Mouse (Mus musculus): Measurements from ENCODE around the gene Gm3625. TPM values are rescaled to one million over a fixed set of nuclear protein-coding genes. Genes with fewer than 3 reads are reported as not detected.

Gm3625 gene
- not detected for total RNA-seq (2021)
- long read RNA-seq, experiment 1, transcript Gm3625-201 (1 exons, 102 nt) = major isoform, 5 of 5 reads
- long read RNA-seq, experiment 1, partial matches to known transcripts = 0 of 5 reads
- long read RNA-seq, experiment 1, other reads (novel, unspliced or antisense) = 0 of 5 reads
- long read RNA-seq, experiment 2, transcript Gm3625-201 (1 exons, 102 nt) = major isoform, 5 of 5 reads
- long read RNA-seq, experiment 2, partial matches to known transcripts = 0 of 5 reads
- long read RNA-seq, experiment 2, other reads (novel, unspliced or antisense) = 0 of 5 reads

DNA sequence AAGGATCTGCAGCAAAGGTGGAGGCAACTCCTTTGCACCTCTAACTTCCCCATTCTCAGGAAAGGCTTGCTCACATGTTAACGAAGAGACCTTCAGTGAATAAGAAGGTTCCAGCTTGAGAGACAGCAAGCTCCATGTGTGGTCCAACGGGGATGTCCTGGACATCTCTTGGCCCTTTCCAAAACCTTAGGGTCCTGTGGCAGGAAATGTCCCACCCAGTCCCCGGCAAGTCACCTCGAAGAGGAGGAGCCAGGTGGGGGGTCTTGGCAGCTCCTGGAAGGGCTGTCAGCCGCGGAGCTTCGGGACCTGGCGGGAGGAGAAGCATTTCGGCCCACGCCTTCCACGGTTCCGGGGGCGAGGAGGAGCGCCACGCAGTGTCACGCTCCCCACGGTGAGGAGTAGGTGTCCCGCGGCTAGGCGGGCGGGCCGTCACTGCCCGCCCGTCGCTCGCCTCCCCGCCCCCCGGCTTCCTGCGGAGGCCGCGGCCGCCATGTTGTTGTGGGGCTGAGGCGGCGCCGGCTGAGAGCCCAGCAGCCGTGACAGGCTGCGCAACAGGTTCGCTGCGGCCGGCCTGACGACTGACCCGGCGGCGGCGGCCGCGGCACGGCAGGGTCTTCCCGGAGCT lies at the start of gene Gm3625, which contains the start of gene Itsn2:
TSS of gene Gm3625 (minus strand) at position 387 of the 625 bp plus-strand sequence.
TSS of gene Itsn2 (plus strand) at position 98 of the 625 bp plus-strand sequence.
- DNase-seq = peak; percentile 87

GRCm38 (mm10) chr12:4640737-4641136 lies 48.0 kb upstream of the Gm3625 start:
- no peak for DNase-seq

DNA sequence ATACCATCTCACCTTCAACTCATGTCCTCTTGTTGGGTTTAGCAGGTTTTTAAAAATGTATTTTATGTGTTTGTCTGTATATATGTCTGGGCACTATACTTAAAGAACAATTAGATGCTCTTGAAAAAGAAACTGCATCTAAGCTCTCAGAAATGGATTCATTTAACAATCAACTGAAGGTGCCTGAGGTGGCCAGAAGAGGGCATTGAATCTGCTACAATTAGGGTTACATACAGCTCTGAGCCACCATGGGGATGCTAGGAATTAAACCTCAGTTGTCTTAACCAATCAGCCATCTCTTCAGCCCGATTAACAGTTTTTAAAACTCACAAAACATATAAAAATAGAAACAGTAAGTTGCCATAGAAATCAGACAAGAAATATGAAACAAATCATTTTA lies 45.7 kb upstream of the Gm3625 start:
- DNase-seq = no peak

DNA sequence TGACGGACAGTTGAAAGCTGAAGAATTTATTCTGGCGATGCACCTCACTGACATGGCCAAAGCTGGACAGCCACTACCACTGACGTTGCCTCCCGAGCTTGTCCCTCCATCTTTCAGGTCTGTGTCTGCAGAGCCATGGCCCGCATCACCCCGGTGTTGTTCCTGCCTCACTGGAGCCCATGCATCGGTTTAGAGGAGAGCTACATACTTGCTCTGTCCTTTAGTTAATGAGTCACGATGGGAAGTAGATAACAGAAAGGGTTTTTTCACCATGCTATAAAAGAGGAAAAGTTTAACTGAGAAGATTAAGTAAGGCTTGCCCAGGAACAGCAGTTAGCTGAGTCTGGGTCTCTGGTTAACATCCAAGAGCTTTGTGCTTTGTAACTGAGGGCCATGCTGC lies 40.2 kb upstream of the Gm3625 start:
- no peak for DNase-seq

DNA sequence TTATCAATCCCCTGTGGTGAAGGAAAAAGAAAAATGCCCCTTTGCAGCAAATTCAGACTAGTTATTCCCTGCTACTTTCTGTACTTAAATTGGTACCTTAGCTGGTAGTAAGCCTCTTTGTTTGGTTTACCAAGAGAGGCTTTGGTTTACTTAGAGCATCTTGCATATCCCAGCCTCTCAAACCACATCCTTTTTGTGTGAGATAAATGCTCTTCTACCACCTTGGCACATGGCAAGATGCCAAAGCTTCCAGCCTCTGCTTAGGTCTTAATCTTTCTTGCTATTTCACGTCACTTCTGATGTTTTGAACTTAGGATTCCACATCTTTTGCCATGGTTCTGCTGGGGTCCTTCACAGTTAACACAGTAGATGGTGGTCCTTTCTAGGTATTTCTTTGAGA lies 31.5 kb upstream of the Gm3625 start:
- DNase-seq = peak; percentile 8

GRCm38 (mm10) chr12:4614722-4615121 lies 22.0 kb upstream of the Gm3625 start:
- no peak for DNase-seq

DNA sequence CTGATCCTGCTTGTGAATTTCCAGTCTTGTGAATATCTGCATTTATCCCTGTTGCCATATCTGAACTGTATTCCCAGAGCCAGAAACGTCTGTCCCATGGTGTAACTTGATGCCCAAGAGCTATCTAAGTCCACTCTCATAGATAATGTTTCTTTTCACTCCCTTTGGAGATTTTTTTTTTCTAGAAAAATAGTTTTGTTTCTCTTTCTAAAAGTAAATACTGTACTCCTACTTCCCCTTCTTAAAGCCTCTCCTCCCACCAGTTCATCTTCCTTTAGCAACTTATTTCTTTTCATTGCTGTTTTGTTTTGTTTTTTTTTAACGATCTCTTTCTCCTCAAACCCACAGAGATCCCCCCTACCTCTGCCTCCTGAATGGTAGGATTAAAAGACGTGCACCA lies 13.9 kb upstream of the Gm3625 start:
- no peak for DNase-seq

- no peak for DNase-seq
Observed at GRCm38 (mm10) chr12:4599713-4600112, 7.0 kb upstream of the Gm3625 start.

DNA sequence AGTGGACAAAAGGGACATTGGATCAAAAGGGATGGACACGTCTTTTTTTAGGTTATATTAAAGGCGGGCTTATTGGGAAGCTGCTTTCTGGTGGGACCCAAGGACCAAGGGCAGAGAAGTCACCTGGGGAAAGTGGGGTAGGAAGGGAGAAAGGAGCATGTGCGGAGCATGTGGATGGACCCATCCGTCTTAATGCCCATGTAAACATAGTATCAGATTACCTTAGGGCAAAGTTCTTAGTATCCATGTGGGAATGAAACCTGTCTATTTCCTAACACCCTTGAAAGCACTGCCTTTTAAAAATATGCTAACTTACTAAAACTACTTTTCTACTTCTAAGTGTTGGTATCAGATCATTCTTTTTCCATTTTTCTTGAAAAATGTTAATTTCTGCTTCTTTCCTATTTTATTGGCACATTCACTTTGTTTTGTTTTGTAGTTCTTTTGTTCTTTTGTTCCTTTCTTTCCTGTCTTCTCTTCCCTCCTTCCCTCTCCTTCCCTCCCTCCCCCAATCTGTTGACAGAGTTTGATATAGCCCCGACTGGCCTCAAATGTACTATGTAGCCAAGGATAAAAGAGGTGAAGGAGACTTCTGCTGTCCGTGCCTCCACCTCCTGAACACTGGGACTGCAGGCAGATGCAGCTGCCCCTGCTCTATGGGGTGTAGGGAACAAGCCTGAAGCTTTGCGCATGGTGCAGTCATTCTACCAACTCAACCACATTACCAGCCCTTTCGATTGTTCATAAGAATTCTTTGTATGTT lies 6.1 kb upstream of the Gm3625 start:
- no peak for DNase-seq

DNA sequence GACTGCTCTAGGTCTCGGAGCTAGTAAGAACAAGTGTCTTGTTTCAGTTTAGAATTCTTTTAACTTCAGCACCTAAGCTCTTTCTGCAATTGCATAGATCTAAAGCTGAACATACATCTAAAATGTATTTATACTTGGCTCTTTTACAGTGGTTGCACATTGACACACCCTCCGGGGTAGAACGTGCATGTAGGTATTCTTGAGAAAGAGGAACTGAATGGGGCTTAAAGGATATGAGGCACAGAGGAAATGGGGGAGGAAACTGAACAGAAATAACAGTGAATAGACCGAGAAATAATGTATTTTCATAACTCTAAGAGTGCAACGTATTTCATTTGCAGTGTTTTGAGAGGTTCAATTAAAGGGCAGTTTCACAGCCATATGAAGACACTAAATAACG lies 2.3 kb upstream of the Gm3625 start:
- no peak for DNase-seq

- no peak for DNase-seq
Observed at GRCm38 (mm10) chr12:4593930-4594391, 1.2 kb upstream of the Gm3625 start.

GRCm38 (mm10) chr12:4593166-4593929 lies 621 bp upstream of the Gm3625 start:
- DNase-seq = peak; percentile 73

- no peak for DNase-seq
Observed at GRCm38 (mm10) chr12:4592025-4592424, 702 bp downstream of the Gm3625 start.

DNA sequence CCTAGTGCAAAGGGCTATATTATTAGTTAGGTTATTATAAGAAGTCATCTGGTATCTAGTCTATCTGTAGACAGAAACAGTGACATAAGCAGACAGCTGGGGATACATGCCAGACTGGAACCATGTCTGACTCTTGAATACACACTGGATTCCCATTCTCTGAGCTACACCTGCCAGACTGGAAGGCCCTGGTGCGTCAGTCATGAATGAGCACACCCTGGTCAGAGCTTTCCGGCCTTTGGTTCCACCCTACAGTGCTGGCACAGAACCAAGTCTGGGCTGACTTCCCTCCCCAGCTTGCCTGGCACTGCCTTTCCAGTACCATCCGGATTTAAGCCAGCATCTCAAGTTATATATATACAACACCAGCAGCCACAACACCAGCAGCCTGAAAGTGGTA lies 4.1 kb downstream of the Gm3625 start:
- DNase-seq = peak; percentile 39

DNA sequence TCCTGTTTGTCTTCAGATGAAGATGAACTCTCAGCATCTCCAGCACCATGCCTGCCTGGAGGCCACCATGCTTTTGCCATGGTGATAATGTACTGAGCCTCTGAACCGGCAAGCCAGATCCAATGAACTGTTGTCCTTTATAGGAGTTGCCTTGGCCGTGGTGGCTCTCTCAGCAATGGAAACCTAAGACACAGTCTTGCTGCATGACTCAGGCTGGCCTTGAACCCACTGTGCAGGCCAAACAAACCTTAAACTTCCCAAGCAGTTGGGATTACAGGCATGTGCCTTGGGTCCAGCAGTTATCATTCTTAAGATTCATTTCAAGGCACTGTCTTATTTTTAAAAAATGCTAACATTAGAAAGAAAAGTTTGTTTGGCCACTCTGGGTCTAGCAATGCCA lies 4.9 kb downstream of the Gm3625 start:
- no peak for DNase-seq

- DNase-seq = no peak
Observed at GRCm38 (mm10) chr12:4582326-4582725, 10.4 kb downstream of the Gm3625 start.

DNA sequence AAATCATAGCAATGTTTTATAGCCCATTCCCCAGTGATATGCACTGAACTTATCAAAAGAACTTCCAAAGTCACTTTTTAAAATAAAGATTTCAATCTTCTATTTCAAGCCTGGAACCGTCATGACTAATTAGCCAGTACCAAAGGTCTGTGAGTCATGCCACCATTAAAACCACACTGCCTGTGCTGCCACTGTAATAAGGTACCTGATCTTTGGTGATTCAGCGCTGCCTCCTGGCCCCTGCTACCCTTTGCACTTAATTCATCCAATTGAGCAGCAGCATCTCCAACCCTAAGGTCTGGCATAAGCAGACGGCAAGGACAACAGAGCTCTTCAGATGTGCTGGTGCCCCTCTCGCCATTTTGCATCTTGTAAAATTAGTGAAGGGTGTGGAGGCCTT lies 18.7 kb downstream of the Gm3625 start:
- no peak for DNase-seq

- DNase-seq = peak; percentile 56
Observed at GRCm38 (mm10) chr12:4571864-4572263, 20.9 kb downstream of the Gm3625 start.

- DNase-seq = peak; percentile 39
Observed at GRCm38 (mm10) chr12:4558475-4559279, 34.0 kb downstream of the Gm3625 start.

- DNase-seq = no peak
Observed at GRCm38 (mm10) chr12:4558013-4558412, 34.7 kb downstream of the Gm3625 start.

GRCm38 (mm10) chr12:4557436-4557835 lies 35.3 kb downstream of the Gm3625 start:
- DNase-seq = no peak

Data from adrenal gland, postnatal 10 days (tissue).